Mouse (Mus musculus) c-Kit-negative CD71-positive TER-119-positive erythroid progenitor cells, embryonic 14.5 days (primary cell): ENCODE results near the gene Sf3b5.
A peak's percentile ranks its signal among the peaks of the same experiment; 100 is the strongest.

ENCODE experiments used
- DNase-seq: peaks from one replicate; pipeline ENCODE4 v3.0.0-alpha.2; 2013; ENCODE audit warnings: low read depth, low spot score

The Sf3b5 gene

DNA sequence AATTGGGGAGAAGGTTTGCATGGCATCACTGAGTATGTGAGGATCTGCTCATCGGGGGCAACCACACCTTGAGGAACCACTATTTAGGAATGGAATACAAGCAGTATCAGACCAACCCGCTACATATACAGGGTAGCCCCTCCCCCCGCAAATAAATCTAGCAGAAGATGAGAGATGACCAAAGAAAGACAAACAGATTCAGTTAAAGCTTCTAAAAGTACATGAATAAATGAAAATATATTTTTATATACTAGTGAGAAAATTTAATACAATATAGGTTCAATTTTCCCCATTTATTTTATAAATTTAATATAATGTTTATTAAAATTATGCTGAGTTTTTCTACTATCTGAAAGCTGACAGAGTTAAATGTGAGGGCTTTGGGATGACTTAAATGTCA, at the start of gene Sf3b5:
Sf3b5 (plus strand) TSS at position 301 of the 400 bp plus-strand sequence.
- DNase-seq = no peak

DNA sequence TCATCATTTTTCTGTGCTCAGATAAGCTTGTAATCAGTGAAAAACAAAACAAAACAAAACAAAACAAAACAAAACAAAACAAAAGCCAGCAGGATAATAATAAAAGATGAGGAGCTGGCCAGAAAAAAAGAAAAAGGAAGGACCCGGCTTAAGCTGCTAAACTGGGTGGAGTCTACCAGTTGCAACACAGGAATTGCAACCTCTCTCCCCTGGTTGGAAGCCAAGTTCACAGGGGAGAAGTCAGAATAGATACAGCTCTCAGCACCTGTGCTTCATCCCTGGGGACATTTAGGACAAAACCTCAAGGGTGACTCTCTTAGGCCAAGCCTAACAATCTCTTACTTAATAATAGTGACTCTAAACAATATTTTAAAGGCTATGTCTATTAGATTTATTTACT, 49.3 kb upstream of the Sf3b5 start:
- no peak for DNase-seq

DNA sequence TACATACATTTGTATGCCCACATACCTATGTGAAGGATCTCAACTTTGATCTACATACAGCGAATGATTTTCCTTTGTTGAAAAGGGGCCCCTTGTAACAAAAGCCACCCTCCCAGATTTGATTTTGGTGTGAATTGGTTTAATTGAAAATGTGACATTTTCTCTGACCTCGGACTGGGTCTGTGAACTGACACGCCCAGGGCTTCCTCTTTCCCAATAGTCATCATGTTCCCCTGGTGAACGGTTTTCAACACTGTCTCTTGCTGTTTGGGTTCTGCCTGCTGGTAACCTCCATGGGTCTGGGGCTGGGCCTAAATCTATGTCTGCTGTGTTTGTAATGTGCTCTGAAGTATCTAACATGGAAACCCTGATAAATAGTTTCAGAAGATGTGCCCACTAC, 47.9 kb upstream of the Sf3b5 start:
- DNase-seq = no peak

GRCm38 (mm10) chr10:12961546-12961945, 43.6 kb upstream of the Sf3b5 start:
- no peak for DNase-seq

GRCm38 (mm10) chr10:12962238-12962637, 42.9 kb upstream of the Sf3b5 start:
- no peak for DNase-seq

- no peak for DNase-seq
Measured at GRCm38 (mm10) chr10:12963362-12964147, 41.6 kb upstream of the Sf3b5 start.

DNA sequence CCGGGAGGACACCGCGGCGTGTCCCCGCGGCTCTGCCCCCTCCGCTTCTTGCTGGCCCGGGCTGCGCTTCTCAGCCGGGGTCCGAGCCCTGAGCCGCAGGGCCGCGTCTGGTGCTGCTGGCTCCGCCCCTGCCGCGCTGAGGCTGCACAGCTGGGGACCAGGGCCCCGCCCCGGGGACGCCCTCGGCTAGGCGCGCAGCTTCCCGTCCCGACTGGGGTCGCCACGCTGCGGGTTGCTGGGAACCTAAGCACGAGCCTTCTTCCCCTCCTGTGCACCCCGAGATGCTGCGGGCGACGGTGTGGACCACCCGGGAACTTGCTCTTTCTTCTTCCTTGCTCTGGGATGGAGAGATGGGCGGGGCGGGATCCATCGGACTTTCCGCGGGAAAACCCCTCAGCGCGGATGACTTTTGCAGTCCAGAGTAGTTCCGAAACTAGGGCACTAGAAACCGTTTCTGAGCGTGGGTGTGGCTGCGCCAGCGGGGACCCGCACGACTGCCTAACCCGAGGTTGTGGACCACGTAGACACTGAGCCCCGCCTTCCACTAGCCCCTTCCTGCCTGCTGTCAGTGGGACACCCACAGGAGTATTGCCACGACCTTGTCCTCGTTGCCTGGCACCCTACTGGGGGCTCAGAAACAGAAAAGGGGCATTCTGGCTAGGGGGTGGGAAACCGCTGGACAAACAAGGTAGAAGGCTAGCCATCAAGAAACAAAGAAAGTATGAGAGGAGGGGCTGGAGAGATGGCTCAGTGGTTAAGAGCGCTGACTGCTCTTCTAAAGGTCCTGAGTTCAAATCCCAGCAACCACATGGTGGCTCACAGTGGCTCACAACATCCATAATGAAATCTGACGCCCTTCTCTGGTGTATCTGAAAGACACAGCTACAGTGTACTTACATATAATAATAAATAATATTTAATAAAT, 40.7 kb upstream of the Sf3b5 start, which contains the start of gene Stx11:
Stx11 (minus strand) TSS at position 148 of the 925 bp plus-strand sequence.
- peak; percentile 65 for DNase-seq

DNA sequence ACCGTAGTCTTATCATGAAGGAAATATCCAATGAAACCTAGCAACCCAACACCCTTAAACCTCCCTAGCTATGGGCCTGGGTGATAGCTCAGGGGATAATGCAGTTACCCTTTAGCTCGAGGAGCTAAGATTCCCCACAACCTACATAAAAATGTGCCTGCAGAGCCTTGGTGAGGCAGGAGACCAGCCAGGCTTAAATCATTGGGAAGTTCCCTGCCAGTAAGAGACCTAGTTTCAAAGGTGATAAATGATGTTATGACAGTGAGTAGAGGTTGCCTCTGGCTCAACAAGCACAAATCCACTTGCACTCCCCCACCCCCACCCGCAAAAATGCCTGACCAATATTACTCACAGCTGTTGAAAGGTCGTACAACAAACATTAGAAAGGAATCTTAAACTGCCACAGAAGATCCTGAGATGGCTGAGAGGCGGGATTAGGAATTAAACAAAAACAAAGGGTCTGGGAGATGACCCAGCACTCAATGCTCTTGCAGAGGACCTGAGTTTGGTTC, 39.4 kb upstream of the Sf3b5 start:
- no peak for DNase-seq

GRCm38 (mm10) chr10:12974572-12974971, 30.6 kb upstream of the Sf3b5 start:
- no peak for DNase-seq

- no peak for DNase-seq
Measured at GRCm38 (mm10) chr10:12975461-12975860, 29.7 kb upstream of the Sf3b5 start.

DNA sequence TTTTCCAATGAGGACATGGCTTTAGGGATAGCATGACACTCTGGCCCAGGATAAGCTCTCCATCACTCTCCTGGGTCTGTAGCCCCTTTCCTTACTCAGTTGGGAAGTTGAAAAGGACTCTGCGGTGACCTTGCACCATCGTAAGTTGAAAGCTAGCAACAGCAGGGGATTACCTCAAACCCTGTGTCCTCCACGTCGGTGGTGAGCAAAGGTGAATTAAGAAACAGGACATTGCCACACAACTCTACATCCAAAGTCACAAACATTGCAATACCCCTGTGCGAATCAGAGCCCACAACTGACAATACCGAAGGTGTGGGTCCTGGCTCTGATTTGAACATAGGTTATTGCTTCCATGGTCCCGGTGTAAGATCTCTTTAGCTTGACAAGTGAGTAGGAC, 29.2 kb upstream of the Sf3b5 start:
- no peak for DNase-seq

DNA sequence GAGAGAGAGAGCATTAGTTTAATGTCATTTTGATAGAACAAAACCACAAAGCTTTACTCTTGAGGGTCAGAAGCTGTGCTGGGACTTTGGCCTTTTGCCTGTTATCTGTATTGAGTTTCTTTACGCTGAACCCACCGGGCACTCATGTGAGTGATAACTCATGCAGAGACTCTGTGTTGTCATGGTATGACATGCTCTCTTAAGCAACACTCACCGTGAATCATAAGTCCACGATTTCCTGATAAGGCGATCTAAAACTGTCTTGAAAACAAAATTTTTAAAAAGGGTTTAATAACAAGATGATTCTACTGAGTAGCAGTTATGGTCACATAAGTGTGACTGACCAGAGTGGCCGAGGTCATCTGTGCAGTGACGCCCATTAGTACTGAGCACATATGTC, 28.6 kb upstream of the Sf3b5 start:
- no peak for DNase-seq

DNA sequence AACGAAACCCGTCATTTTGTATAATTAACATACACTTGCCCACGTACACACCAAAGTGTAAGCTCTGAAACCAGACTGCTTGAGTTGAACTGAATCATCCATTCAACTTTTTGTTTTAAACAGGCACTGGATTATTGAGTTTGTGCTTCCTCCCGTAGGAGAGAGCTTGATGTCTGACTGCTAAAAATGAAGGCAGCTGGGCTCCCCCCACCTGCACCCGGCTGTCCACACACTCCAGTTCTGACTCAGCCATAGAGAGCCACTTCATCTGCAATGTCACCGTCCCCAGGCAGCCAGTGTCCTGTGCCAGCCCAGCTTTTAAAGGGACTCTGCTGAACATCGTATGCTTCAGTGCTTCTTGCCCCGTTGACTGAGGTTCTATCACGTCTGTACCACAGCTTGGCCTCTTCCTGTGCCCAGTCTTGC, 27.3 kb upstream of the Sf3b5 start:
- no peak for DNase-seq

DNA sequence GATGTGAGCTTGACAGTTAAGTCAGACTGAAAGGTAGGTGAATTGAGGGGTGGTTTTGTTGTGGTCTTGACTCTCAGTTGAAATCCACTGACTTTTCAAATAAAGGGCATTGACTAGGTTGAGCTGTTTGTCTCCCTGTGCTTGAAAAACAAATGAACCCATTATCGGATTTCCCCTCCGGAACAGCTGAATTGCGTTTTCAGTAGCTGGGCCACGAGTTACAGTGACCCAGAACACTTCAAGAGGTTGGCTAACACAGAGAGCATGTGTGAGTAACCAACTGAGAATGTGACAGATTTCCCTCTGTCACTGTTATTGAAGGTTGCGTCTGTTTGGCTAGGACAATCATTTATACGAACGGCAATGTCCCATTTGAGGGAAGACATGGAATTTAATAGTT, 24.1 kb upstream of the Sf3b5 start:
- DNase-seq = no peak

GRCm38 (mm10) chr10:12983516-12983915, 21.6 kb upstream of the Sf3b5 start:
- DNase-seq = no peak

GRCm38 (mm10) chr10:12985028-12985427, 20.1 kb upstream of the Sf3b5 start:
- no peak for DNase-seq

DNA sequence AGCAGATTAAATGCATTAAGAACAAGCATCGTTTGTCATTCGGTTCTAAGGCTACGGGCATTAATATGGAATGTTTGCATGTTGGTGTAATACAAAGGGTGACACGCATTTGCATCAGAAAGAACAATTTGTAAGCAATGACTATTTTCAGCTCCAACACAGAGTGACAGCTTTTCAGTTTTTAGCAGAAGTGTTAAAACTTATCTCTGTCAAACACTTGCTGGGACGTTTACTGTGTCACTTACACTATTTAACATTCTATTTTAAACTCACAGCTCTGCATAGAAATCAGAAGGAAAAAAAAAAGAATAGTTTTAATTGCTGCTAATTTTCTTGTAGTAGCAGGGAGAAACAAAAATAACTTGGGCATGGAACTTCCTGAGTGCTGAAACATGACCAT, 18.7 kb upstream of the Sf3b5 start:
- DNase-seq = no peak

GRCm38 (mm10) chr10:12986943-12987342, 18.2 kb upstream of the Sf3b5 start:
- DNase-seq = no peak

DNA sequence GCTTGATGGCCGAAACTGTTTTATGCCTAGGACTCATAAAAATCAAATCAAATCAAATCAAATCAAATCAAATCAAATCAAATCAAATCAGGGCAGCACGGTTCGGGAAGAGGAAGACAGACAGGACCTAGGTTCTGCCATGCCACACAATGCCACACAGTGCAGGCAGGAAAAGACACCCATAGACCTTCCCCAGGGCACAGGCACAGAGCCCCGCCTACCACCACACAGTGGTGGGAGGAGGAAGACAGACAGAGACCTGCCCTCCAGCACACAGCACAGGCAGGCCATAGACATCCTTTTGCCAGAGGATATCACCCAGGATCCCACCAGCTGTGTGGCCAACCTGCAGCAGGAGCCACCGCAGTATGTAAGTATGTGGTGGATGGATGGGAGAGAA, 13.2 kb upstream of the Sf3b5 start:
- DNase-seq = no peak

DNA sequence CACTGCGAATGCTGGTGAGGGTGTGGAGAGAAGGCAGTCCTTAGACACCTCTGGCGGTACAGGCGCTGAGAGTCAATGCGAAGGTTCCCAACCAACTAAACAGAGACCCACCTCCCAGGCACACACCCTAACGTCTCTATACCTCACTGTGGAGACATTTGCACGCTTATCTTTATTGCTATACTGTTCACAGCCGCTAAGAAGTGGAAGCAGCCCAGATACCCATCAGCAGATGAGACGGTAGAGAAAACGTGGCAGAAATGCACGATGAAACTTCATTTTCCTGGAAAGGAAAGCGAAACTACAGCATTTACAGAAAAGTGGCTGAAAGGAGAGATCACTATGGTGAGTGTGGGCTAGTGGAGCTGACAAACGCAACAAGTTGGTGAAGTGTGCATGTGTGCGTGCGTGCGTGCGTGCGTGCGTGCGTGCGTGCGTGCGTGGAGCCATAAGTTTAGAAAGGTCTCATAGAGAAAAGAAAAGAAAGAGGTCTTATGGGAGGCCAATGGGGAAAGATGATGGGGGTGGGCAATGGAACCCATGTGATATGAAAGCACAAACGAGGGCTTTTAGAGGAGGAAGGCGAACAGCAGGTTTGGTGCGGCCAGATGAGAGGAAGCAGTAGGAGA, 11.6 kb upstream of the Sf3b5 start:
- no peak for DNase-seq

DNA sequence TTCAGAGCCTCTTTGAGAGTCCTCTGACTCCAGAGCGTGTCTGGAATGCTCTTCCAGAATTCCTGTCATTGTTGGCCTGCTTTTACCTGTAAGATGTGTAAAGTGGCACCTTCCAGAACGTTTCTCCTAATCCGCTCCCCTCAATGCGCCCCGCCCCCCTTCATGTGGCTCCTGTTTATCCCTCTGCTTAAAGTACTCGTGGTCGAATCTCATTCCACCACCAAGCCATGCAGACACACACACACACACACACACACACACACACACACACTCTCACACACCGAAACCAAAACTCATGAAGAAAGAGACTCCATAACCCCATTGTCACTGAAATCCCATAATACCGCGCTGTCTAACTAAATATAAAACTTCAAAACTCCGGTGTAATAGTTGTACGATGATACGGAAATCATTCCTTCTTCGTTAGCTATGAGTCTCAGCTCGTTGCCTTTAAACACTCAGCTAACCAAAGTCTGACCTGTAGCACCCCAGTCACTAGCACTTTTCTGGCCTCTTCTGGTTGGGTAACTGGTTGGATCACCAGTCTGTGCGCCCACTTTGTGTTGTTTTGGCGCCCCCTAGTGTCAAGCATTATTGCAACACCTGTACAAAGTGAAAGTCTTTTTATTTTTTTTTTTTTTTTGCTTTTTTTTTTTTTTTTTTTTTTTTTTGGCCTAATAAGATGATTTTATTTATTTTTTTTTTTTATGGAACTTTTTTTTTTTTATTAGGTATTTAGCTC, 8.2 kb upstream of the Sf3b5 start:
- DNase-seq = peak; percentile 68
